Mouse (Mus musculus) bone marrow macrophage, adult 2 months (primary cell): ENCODE results near the gene Gm12117.

Experiments used
- CTCF ChIP-seq: IDR thresholded peaks from 2 replicates; pipeline ENCODE4 v1.5.1; 2012; ENCODE audit warnings: low read depth, mild to moderate bottlenecking, low read length, moderate library complexity
- POLR2A ChIP-seq: IDR thresholded peaks from 2 replicates; pipeline ENCODE4 v1.6.1; 2012; ENCODE audit warnings: mild to moderate bottlenecking, low read depth, low read length, borderline replicate concordance

GRCm38 (mm10) chr11:33274294-33274693 lies 2.2 kb downstream of the Gm12117 start:
- no peak for TF ChIP-seq POLR2A
- TF ChIP-seq CTCF = no peak
